Mouse (Mus musculus) gastrocnemius, postnatal 25 days (tissue): ENCODE measurements around the gene Prkra. TPM values are rescaled to one million over a fixed set of nuclear protein-coding genes. Genes with fewer than 3 reads are reported as not detected.
A peak's percentile ranks its signal among the peaks of the same experiment; 100 is the strongest.

Experiments
- DNase-seq: peaks from one replicate; pipeline ENCODE4 v3.0.0; 2022
- long read RNA-seq, 2 experiments: library from polyadenylated mRNA; stranded (forward); transcript quantifications; one replicate each; pipeline ENCODE4 v2.0.0; 2021
- total RNA-seq, 2 experiments: library from RNA; stranded (reverse); gene quantifications; 1 replicate in 1 of 2; 2 replicates in 1 of 2; pipeline ENCODE4 v1.2.3; 2021

Prkra gene
- 1 to 10 TPM; 4.6 to 5.4 TPM for total RNA-seq
- long read RNA-seq, experiment 1, partial matches to known transcripts, result 1 of 3 reads
- long read RNA-seq, experiment 1, other reads (novel, unspliced or antisense), result 0 of 3 reads
- long read RNA-seq, experiment 2, transcript Prkra-201 (8 exons, 1,614 nt), result major isoform, 6 of 6 reads
- long read RNA-seq, experiment 2, partial matches to known transcripts, result 0 of 6 reads
- long read RNA-seq, experiment 2, other reads (novel, unspliced or antisense), result 0 of 6 reads

GRCm38 (mm10) chr2:76647883-76648570 lies at the start of gene Prkra, which contains the start of gene Pjvk:
TSS of gene Prkra (minus strand) at chr2:76648015.
TSS of gene Pjvk (plus strand) at chr2:76648476.
- DNase-seq, result peak; percentile 97

GRCm38 (mm10) chr2:76695290-76695689 lies 47.5 kb upstream of the Prkra start:
- DNase-seq, result no peak

GRCm38 (mm10) chr2:76693765-76694164 lies 46.0 kb upstream of the Prkra start:
- DNase-seq, result no peak

GRCm38 (mm10) chr2:76690436-76691204 lies 42.8 kb upstream of the Prkra start:
- peak; percentile 70 for DNase-seq

GRCm38 (mm10) chr2:76688162-76688561 lies 40.3 kb upstream of the Prkra start:
- no peak for DNase-seq

GRCm38 (mm10) chr2:76687608-76688007 lies 39.8 kb upstream of the Prkra start:
- no peak for DNase-seq

- DNase-seq, result no peak
Measured at GRCm38 (mm10) chr2:76686986-76687385, 39.2 kb upstream of the Prkra start.

- DNase-seq, result no peak
Measured at GRCm38 (mm10) chr2:76682301-76682700, 34.5 kb upstream of the Prkra start.

- no peak for DNase-seq
Measured at GRCm38 (mm10) chr2:76676401-76677226, 28.8 kb upstream of the Prkra start.

- DNase-seq, result no peak
Measured at GRCm38 (mm10) chr2:76675949-76676348, 28.1 kb upstream of the Prkra start.

GRCm38 (mm10) chr2:76675451-76675850 lies 27.6 kb upstream of the Prkra start:
- DNase-seq, result no peak

GRCm38 (mm10) chr2:76674725-76675427 lies 27.1 kb upstream of the Prkra start, which contains the start of gene Plekha3:
TSS of gene Plekha3 (plus strand) at chr2:76675281.
- peak; percentile 84 for DNase-seq

GRCm38 (mm10) chr2:76673472-76674081 lies 25.8 kb upstream of the Prkra start:
- DNase-seq, result peak; percentile 31

- peak; percentile 92 for DNase-seq
Measured at GRCm38 (mm10) chr2:76672966-76673392, 25.2 kb upstream of the Prkra start, which contains the start of gene Fkbp7. TSS of gene Fkbp7 (minus strand) at chr2:76673116.

- no peak for DNase-seq
Measured at GRCm38 (mm10) chr2:76672134-76672745, 24.4 kb upstream of the Prkra start.

- DNase-seq, result no peak
Measured at GRCm38 (mm10) chr2:76671641-76672040, 23.8 kb upstream of the Prkra start.

GRCm38 (mm10) chr2:76667200-76667599 lies 19.4 kb upstream of the Prkra start:
- no peak for DNase-seq

GRCm38 (mm10) chr2:76665531-76665930 lies 17.7 kb upstream of the Prkra start:
- DNase-seq, result no peak

- DNase-seq, result no peak
Measured at GRCm38 (mm10) chr2:76659419-76659818, 11.6 kb upstream of the Prkra start.

GRCm38 (mm10) chr2:76658551-76658950 lies 10.7 kb upstream of the Prkra start:
- no peak for DNase-seq
